Mouse (Mus musculus): ENCODE data around the gene Snx22. TPM values are rescaled to one million over a fixed set of nuclear protein-coding genes. Genes with fewer than 3 reads are reported as not detected.
A peak's percentile ranks its signal among the peaks of the same experiment; 100 is the strongest.

Snx22 gene
- polyA plus RNA-seq, 1 experiment from 2014 or later, result 4.0 TPM

- 84% methylated on average over 3 of the region's 3 CpGs for WGBS
- H3K4me2 ChIP-seq, result no peak overlapping the region
- ATAC-seq (ENCODE audit: low FRiP score), result no peak
- H3K4me1 ChIP-seq, result peaks cover 15% of the 10 kb centered on the region
- peaks cover 50% of the 10 kb centered on the region for H3K36me3 ChIP-seq (replicated peaks)
- H3K9ac ChIP-seq, result no peak overlapping the region
- no peaks in the 10 kb centered on the region for H3K9me3 ChIP-seq
- H3K4me3 ChIP-seq (replicated peaks), result no peak overlapping the region
- H3K27ac ChIP-seq, result no peak overlapping the region
- H3K27me3 ChIP-seq, result peaks cover 47% of the 10 kb centered on the region
Observed at GRCm38 (mm10) chr9:66066791-66067190, 2.7 kb downstream of the Snx22 start.

- Histone ChIP-seq H3K4me1 (peaks cover 24% of the 10 kb centered on the region), H3K4me2 (no peak overlapping the region), H3K9ac (no peak overlapping the region), H3K36me3 (replicated peaks) (peaks cover 50% of the 10 kb centered on the region), H3K9me3 (no peaks in the 10 kb centered on the region), H3K27me3 (peaks cover 28% of the 10 kb centered on the region), H3K4me3 (replicated peaks) (no peak overlapping the region), H3K27ac (no peak overlapping the region)
- 97% methylated on average over 11 of the region's 11 CpGs for WGBS
- no peak for ATAC-seq (ENCODE audit: low FRiP score)
Observed at GRCm38 (mm10) chr9:66064316-66064715, 5.2 kb downstream of the Snx22 start.

GRCm38 (mm10) chr9:66063446-66063845, 6.1 kb downstream of the Snx22 start:
- H3K4me1 ChIP-seq, result peaks cover 20% of the 10 kb centered on the region
- no peak overlapping the region for H3K4me3 ChIP-seq (replicated peaks)
- no peak for ATAC-seq (ENCODE audit: low FRiP score)
- H3K9me3 ChIP-seq, result no peaks in the 10 kb centered on the region
- 91% methylated on average over 3 of the region's 3 CpGs for WGBS
- H3K27ac ChIP-seq, result no peak overlapping the region
- peaks cover 50% of the 10 kb centered on the region for H3K36me3 ChIP-seq (replicated peaks)
- no peak overlapping the region for H3K9ac ChIP-seq
- no peak overlapping the region for H3K4me2 ChIP-seq
- peaks cover 19% of the 10 kb centered on the region for H3K27me3 ChIP-seq

- H3K27me3 ChIP-seq, result peaks cover 1% of the 10 kb centered on the region; the same call in 1 of the 2 replicates
- peaks cover 20% of the 10 kb centered on the region for H3K4me1 ChIP-seq
- H3K9me3 ChIP-seq, result no peaks in the 10 kb centered on the region
- H3K9ac ChIP-seq, result peak overlapping the region; percentile 82
- peak overlapping the region; percentile 69 for H3K4me3 ChIP-seq (replicated peaks)
- WGBS, result 88% methylated on average over 3 of the region's 3 CpGs
- peak overlapping the region; percentile 68 for H3K27ac ChIP-seq
- ATAC-seq (ENCODE audit: low FRiP score), result no peak
- peaks cover 40% of the 10 kb centered on the region for H3K36me3 ChIP-seq (replicated peaks)
- peak overlapping the region; percentile 68 for H3K4me2 ChIP-seq
Observed at GRCm38 (mm10) chr9:66061656-66062055, 7.9 kb downstream of the Snx22 start.

GRCm38 (mm10) chr9:66060986-66061385, 8.5 kb downstream of the Snx22 start:
- WGBS, result 33% methylated on average over 4 of the region's 4 CpGs
- peak overlapping the region; percentile 68 for H3K27ac ChIP-seq

GRCm38 (mm10) chr9:66060308-66060647, 9.2 kb downstream of the Snx22 start:
- peak overlapping the region; percentile 78 for H3K27ac ChIP-seq
- peak overlapping the region; percentile 69 for H3K4me3 ChIP-seq (replicated peaks)
- peak overlapping the region; percentile 68 for H3K4me2 ChIP-seq
- ATAC-seq (ENCODE audit: low FRiP score), result peak; percentile 34
- peak overlapping the region; percentile 82 for H3K9ac ChIP-seq
- H3K36me3 ChIP-seq (replicated peaks), result peaks cover 27% of the 10 kb centered on the region
- WGBS, result under 1% methylated on average over 20 of the region's 20 CpGs
- H3K4me1 ChIP-seq, result peaks cover 20% of the 10 kb centered on the region
- no peaks in the 10 kb centered on the region for H3K9me3 ChIP-seq
- H3K27me3 ChIP-seq, result no peaks in the 10 kb centered on the region

More at GRCm38 (mm10) chr9:66060986-66061385, 8.5 kb downstream of the Snx22 start:
- Histone ChIP-seq H3K9ac (peak overlapping the region; percentile 82), H3K4me3 (replicated peaks) (peak overlapping the region; percentile 69), H3K9me3 (no peaks in the 10 kb centered on the region), H3K4me1 (peaks cover 20% of the 10 kb centered on the region), H3K27me3 (no peaks in the 10 kb centered on the region), H3K36me3 (replicated peaks) (peaks cover 34% of the 10 kb centered on the region), H3K4me2 (peak overlapping the region; percentile 68)
- ATAC-seq (ENCODE audit: low FRiP score), result no peak

- 1% methylated on average over 51 of the region's 51 CpGs for WGBS
- ATAC-seq (ENCODE audit: low FRiP score), result peak; percentile 98
Observed at GRCm38 (mm10) chr9:66059583-66060307, 9.8 kb downstream of the Snx22 start, which contains the start of gene Ppib. Gene Ppib, plus strand, starts transcription at chr9:66060222.

GRCm38 (mm10) chr9:66053620-66054019, 15.9 kb downstream of the Snx22 start:
- no peak for ATAC-seq (ENCODE audit: low FRiP score)
- 45% methylated on average over 1 of the region's 1 CpGs for WGBS
- Histone ChIP-seq H3K36me3 (replicated peaks) (no peaks in the 10 kb centered on the region), H3K9me3 (no peaks in the 10 kb centered on the region), H3K4me3 (replicated peaks) (no peak overlapping the region), H3K27ac (no peak overlapping the region), H3K4me1 (no peaks in the 10 kb centered on the region), H3K4me2 (no peak overlapping the region), H3K9ac (no peak overlapping the region), H3K27me3 (no peaks in the 10 kb centered on the region)

More at GRCm38 (mm10) chr9:66059583-66060307, 9.8 kb downstream of the Snx22 start, which contains the start of gene Ppib:
- H3K27ac ChIP-seq, result peak within 1 kb of the TSS; percentile 78
- no peaks in the 10 kb centered on the region for H3K27me3 ChIP-seq
- H3K9me3 ChIP-seq, result no peaks in the 10 kb centered on the region
- peaks cover 23% of the 10 kb centered on the region for H3K36me3 ChIP-seq (replicated peaks)
- peak within 1 kb of the TSS; percentile 69 for H3K4me3 ChIP-seq (replicated peaks)
- peak within 1 kb of the TSS; percentile 68 for H3K4me2 ChIP-seq
- H3K9ac ChIP-seq, result peak within 1 kb of the TSS; percentile 82
- peaks cover 20% of the 10 kb centered on the region for H3K4me1 ChIP-seq

- H3K9me3 ChIP-seq, result no peaks in the 10 kb centered on the region
- ATAC-seq (ENCODE audit: low FRiP score), result no peak
- no peak overlapping the region for H3K27ac ChIP-seq
- H3K36me3 ChIP-seq (replicated peaks), result no peaks in the 10 kb centered on the region
- WGBS, result 88% methylated on average over 1 of the region's 1 CpGs
- no peaks in the 10 kb centered on the region for H3K27me3 ChIP-seq
- no peak overlapping the region for H3K4me3 ChIP-seq (replicated peaks)
- H3K9ac ChIP-seq, result no peak overlapping the region
- no peaks in the 10 kb centered on the region for H3K4me1 ChIP-seq
- no peak overlapping the region for H3K4me2 ChIP-seq
Observed at GRCm38 (mm10) chr9:66052731-66053130, 16.8 kb downstream of the Snx22 start.

GRCm38 (mm10) chr9:66051493-66051892, 18.0 kb downstream of the Snx22 start:
- H3K27me3 ChIP-seq, result no peaks in the 10 kb centered on the region
- no peak overlapping the region for H3K27ac ChIP-seq
- H3K36me3 ChIP-seq (replicated peaks), result no peaks in the 10 kb centered on the region
- no peak for ATAC-seq (ENCODE audit: low FRiP score)
- 69% methylated on average over 4 of the region's 4 CpGs for WGBS
- H3K4me2 ChIP-seq, result no peak overlapping the region
- no peaks in the 10 kb centered on the region for H3K9me3 ChIP-seq
- no peaks in the 10 kb centered on the region for H3K4me1 ChIP-seq
- no peak overlapping the region for H3K4me3 ChIP-seq (replicated peaks)
- H3K9ac ChIP-seq, result no peak overlapping the region

GRCm38 (mm10) chr9:66049931-66050601, 19.5 kb downstream of the Snx22 start:
- Histone ChIP-seq H3K9ac (no peak overlapping the region), H3K27ac (no peak overlapping the region), H3K9me3 (no peaks in the 10 kb centered on the region), H3K4me1 (no peaks in the 10 kb centered on the region), H3K27me3 (no peaks in the 10 kb centered on the region), H3K4me3 (replicated peaks) (no peak overlapping the region), H3K4me2 (no peak overlapping the region), H3K36me3 (replicated peaks) (no peaks in the 10 kb centered on the region)
- WGBS, result 79% methylated on average over 6 of the region's 6 CpGs
- ATAC-seq (ENCODE audit: low FRiP score), result no peak

- no peak for ATAC-seq (ENCODE audit: low FRiP score)
- WGBS, result 96% methylated on average over 3 of the region's 3 CpGs
Observed at GRCm38 (mm10) chr9:66043241-66043640, 26.3 kb downstream of the Snx22 start.

More at GRCm38 (mm10) chr9:66043241-66043640, 26.3 kb downstream of the Snx22 start:
- H3K27me3 ChIP-seq, result no peaks in the 10 kb centered on the region
- H3K9ac ChIP-seq, result no peak overlapping the region
- H3K4me2 ChIP-seq, result no peak overlapping the region
- H3K4me3 ChIP-seq (replicated peaks), result no peak overlapping the region
- peaks cover 21% of the 10 kb centered on the region for H3K36me3 ChIP-seq (replicated peaks)
- no peak overlapping the region for H3K27ac ChIP-seq
- no peaks in the 10 kb centered on the region for H3K9me3 ChIP-seq
- no peaks in the 10 kb centered on the region for H3K4me1 ChIP-seq
